Mouse (Mus musculus) adrenal gland, postnatal 0 days (tissue): Measurements from ENCODE around the gene Mxra7. TPM values are rescaled to one million over a fixed set of nuclear protein-coding genes. Genes with fewer than 3 reads are reported as not detected.

Source experiments
- polyA plus RNA-seq: library from polyadenylated mRNA; unstranded; fragments of >200 nt; fragmentation: Nextera tagmentation; extraction: Ambion mirVana; gene quantifications from 2 replicates; pipeline ENCODE4 v1.2.1, GENCODE M21; 2015

Mxra7 gene
- 52.1 and 64.3 TPM in 2 replicates for polyA plus RNA-seq

GRCm38 (mm10) chr11:116827534-116828165 is at the start of gene Mxra7:
Mxra7 (minus strand) TSS chr11:116828046.

GRCm38 (mm10) chr11:116852891-116853511 is 25.2 kb upstream of the Mxra7 start, which contains the start of gene Srsf2:
Srsf2 (minus strand) TSS chr11:116853094.

GRCm38 (mm10) chr11:116852291-116852890 is 24.5 kb upstream of the Mxra7 start, which contains the start of gene Mfsd11:
Mfsd11 (plus strand) TSS chr11:116852440.

DNA sequence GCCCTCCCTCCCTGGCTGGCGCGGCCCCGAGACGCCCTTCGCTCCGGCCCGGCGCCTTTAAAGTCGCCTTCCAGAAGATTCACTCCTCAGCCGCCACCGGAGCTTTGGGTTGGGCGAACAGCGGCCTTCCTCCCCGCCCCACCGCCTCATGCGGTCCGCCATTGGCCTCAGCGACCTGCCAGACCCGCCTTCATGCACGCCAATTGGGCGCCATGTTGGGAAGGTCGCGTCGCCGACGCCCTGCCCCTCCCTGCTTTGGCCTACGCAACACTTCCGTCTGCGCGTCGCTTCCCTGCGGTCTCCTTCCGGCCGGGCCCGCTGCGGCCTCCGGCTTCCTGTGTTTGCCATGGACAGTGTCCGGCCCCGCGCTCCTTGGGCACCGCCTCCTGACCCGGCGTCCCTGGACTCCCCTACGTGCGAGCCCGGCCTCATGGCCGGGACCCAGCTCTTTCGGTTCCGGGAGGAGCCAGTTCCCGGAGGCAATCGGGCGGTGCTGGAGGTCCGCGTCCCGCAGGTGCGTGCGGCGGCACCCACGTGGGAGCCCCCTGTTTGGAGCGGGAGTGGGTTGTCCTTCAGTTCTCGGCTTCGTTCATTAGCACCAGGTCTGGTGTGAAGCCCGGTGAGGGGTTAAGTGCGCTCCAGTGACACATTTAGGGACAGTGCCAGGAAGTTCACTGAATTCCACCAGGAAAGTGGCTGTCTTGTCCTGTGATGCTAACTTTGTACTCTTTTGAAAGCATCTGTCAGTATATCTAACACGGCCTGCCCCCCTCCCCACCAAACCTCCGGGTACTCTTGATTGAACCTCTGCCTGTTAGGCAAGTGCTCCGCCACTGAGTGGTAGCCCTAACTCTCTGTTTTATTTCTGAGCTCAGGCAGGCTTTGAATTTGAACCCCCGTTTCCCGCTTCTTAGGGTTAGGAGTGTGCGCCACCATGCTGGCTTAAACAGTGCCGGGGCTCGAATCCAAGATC is 15.7 kb upstream of the Mxra7 start, which contains the start of the genes Mettl23 and Jmjd6:
TSS of gene Mettl23 (plus strand) at position 18 of the 973 bp plus-strand sequence.
TSS of gene Jmjd6 (minus strand) at position 189 of the 973 bp plus-strand sequence.

GRCm38 (mm10) chr11:116775407-116775806 is 52.4 kb downstream of the Mxra7 start, which contains the start of gene St6galnac1:
St6galnac1 (minus strand) TSS chr11:116775507.

Other genes starting within 250 kb of the Mxra7 start
- 8.4 and 10.3 TPM in 2 replicates for gene Ube2o, start 246.6 kb downstream of the Mxra7 start, polyA plus RNA-seq
- gene Aanat, start 241.6 kb downstream of the Mxra7 start, polyA plus RNA-seq: not detected in 2 replicates
- 5.1 and 8.4 TPM in 2 replicates for gene Rhbdf2, start 201.0 kb downstream of the Mxra7 start, polyA plus RNA-seq
- 12.4 and 16.2 TPM in 2 replicates for gene Prcd, start 174.5 kb downstream of the Mxra7 start, polyA plus RNA-seq
- 28.6 and 33.4 TPM in 2 replicates for gene Cygb, start 173.7 kb downstream of the Mxra7 start, polyA plus RNA-seq
- not detected in 2 replicates for gene St6galnac1, start 52.5 kb downstream of the Mxra7 start, polyA plus RNA-seq
- 95.4 and 108 TPM in 2 replicates for gene Mettl23, start 15.2 kb upstream of the Mxra7 start, polyA plus RNA-seq
- gene Jmjd6, start 15.4 kb upstream of the Mxra7 start, polyA plus RNA-seq: 29.7 and 39.5 TPM in 2 replicates
- 37.8 and 53.7 TPM in 2 replicates for gene Mfsd11, start 24.4 kb upstream of the Mxra7 start, polyA plus RNA-seq
- gene Srsf2, start 25.0 kb upstream of the Mxra7 start, polyA plus RNA-seq: 297 and 399 TPM in 2 replicates
- 1.5 and 4.9 TPM in 2 replicates for gene Mgat5b, start 90.8 kb upstream of the Mxra7 start, polyA plus RNA-seq